Mouse (Mus musculus): ENCODE data around the gene 2310009B15Rik. TPM values are rescaled to one million over a fixed set of nuclear protein-coding genes. Genes with fewer than 3 reads are reported as not detected.

The 2310009B15Rik gene
- polyA plus RNA-seq, 1 experiment from 2014 or later, result 19.1 TPM

Other genes with a start within 250 kb of the 2310009B15Rik start
- gene Nek7, start 236.7 kb downstream of the 2310009B15Rik start, polyA plus RNA-seq (2016; fragmentation: Nextera tagmentation; extraction: Ambion mirVana), result 22.2 TPM in 2 replicates
- 0.54 and 0.80 TPM in 2 replicates for gene Lhx9, start 8.3 kb downstream of the 2310009B15Rik start, polyA plus RNA-seq (2016; fragmentation: Nextera tagmentation; extraction: Ambion mirVana)
- 4.7 and 5.1 TPM in 2 replicates for gene Dennd1b, start 106.6 kb upstream of the 2310009B15Rik start, polyA plus RNA-seq (2016; fragmentation: Nextera tagmentation; extraction: Ambion mirVana)